Mouse (Mus musculus) spleen, postnatal 14 days (tissue): ENCODE results near the gene Ltk.

Experiments
- DNase-seq, 2 experiments: peaks; one replicate each; pipeline ENCODE4 v3.0.0; 2021 to 2022; ENCODE audit warnings: low spot score in 2 of 2

The Ltk gene

DNA sequence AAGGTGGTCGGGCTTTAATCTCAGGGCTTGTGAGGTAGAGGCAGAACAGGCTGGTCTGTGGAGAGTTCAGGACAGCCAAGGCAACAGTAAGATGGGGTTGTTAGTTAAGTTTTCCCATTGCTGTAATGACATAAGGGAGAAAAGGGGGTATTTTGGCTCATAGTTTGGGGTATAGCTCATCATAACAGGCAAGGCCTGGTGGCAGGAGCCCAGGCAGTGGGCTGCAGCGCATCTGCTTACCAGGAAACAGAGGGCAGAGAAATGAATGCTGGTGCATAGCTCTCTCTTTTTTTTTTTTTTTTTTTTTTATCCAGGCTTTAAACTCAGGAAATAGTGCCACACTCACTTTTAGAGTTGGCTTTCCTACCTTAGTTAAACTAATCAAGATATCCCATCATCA lies 57.1 kb downstream of the Ltk start:
- DNase-seq, result no peak
